Mouse (Mus musculus): ENCODE measurements around the gene Gm21095. TPM values are rescaled to one million over a fixed set of nuclear protein-coding genes. Genes with fewer than 3 reads are reported as not detected.
"Not testable (repeated sequence)": the region's sequence is repeated elsewhere in the genome, so short reads cannot be mapped to it uniquely, and the experiment has no call there.

The Gm21095 gene
- polyA plus RNA-seq (2016; fragmentation: Nextera tagmentation; extraction: Ambion mirVana) = not detected in 2 replicates

DNA sequence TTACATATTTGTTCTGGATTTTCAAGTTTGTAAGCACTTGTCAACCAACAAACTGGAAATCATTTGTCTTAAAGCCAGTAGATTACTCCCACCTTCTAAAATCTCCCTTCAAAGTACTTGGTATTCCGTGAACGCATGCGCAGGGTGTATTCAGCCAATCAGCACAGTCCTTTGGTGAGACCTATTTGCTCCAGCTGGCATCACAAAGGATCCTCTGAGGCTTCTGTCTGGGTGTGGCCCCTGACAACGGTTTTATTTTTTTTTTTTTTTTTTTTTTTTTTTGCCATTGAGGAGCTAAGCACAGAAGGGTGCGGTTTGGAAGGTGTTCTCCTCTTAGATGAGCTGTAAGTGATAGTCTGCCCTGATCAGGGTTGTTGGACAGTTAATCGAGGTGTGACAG lies at the start of gene Gm21095:
Gene Gm21095, plus strand, starts transcription at position 301 of the 400 bp plus-strand sequence.
- H3K9ac ChIP-seq; H3K27ac ChIP-seq; H3K27me3 ChIP-seq; H3K9me3 ChIP-seq; H3K4me3 ChIP-seq; H3K4me1 ChIP-seq; H3K36me3 ChIP-seq; H3K4me2 ChIP-seq (replicated peaks); ATAC-seq (ENCODE audit: insufficient number of reproducible peaks, insufficient read depth, low FRiP score, low TSS enrichment): not testable (repeated sequence)
- no CpG with 5 or more reads among the region's 6 CpGs for WGBS
